Mouse (Mus musculus): Measurements from ENCODE around the gene Cyp1a1. TPM values are rescaled to one million over a fixed set of nuclear protein-coding genes. Genes with fewer than 3 reads are reported as not detected.

The Cyp1a1 gene
- total RNA-seq, 2 experiments from 2014 or later, result 0.22 TPM; not detected in 1

GRCm38 (mm10) chr9:57747067-57747466, 59.3 kb downstream of the Cyp1a1 start:
- DNase-seq (ENCODE audit: low spot score in 2 of 2), result no peak
- intact Hi-C loops (cut with DNase I), result loop anchor here (5.0 kb wide), 1 partner anchor 210 kb away; the partner anchor contains the start of gene Fam219b

GRCm38 (mm10) chr9:57748137-57748536, 60.4 kb downstream of the Cyp1a1 start:
- intact Hi-C loops (cut with DNase I), result loop anchor here (5.0 kb wide), 1 partner anchor 211 kb away; the partner anchor contains the start of gene Fam219b
- no peak for DNase-seq (ENCODE audit: low spot score in 2 of 2)

- DNase-seq (ENCODE audit: low spot score in 2 of 2), result no peak
Observed at GRCm38 (mm10) chr9:57748831-57749230, 61.1 kb downstream of the Cyp1a1 start.

GRCm38 (mm10) chr9:57750901-57751300, 63.2 kb downstream of the Cyp1a1 start:
- DNase-seq (ENCODE audit: low spot score in 2 of 2), result no peak
- intact Hi-C loops (cut with DNase I), result no loop called here

More at GRCm38 (mm10) chr9:57748831-57749230, 61.1 kb downstream of the Cyp1a1 start:
- intact Hi-C loops (cut with DNase I), result loop anchor here (5.0 kb wide), 1 partner anchor 212 kb away; the partner anchor contains the start of gene Fam219b

Other genes with a start within 250 kb of the Cyp1a1 start
- 10 to 100 TPM; 13.8 to 16.6 TPM for gene Ppcdc, start 247.8 kb upstream of the Cyp1a1 start, total RNA-seq (2021)
- gene Scamp5, start 219.9 kb upstream of the Cyp1a1 start, total RNA-seq (2021), result 100 to 1,000 TPM; 381 to 434 TPM
- gene Rpp25, start 183.9 kb upstream of the Cyp1a1 start, total RNA-seq (2021), result 10 to 100 TPM; 16.4 to 20.3 TPM
- 100 to 1,000 TPM; 378 to 426 TPM for gene Cox5a, start 166.7 kb upstream of the Cyp1a1 start, total RNA-seq (2021)
- gene Fam219b, start 150.4 kb upstream of the Cyp1a1 start, total RNA-seq (2021), result 10 to 100 TPM; 17.3 to 21.5 TPM
- 10 to 100 TPM; 63.6 to 66.3 TPM for gene Mpi, start 135.2 kb upstream of the Cyp1a1 start, total RNA-seq (2021)
- 10 to 100 TPM; 18.2 to 24.2 TPM for gene Scamp2, start 127.0 kb upstream of the Cyp1a1 start, total RNA-seq (2021)
- 10 to 100 TPM; 23.9 to 38.5 TPM for gene Ulk3, start 98.5 kb upstream of the Cyp1a1 start, total RNA-seq (2021)
- 10 to 100 TPM; 16.3 to 27.4 TPM for gene Cplx3, start 81.6 kb upstream of the Cyp1a1 start, total RNA-seq (2021)
- not detected for gene Lman1l, start 67.2 kb upstream of the Cyp1a1 start, total RNA-seq (2021)
- gene Csk, start 34.3 kb upstream of the Cyp1a1 start, total RNA-seq (2021), result 10 to 100 TPM; 36.7 to 38.6 TPM
- gene Cyp1a2, start 4.2 kb upstream of the Cyp1a1 start, total RNA-seq (2021), result not detected
- 10 to 100 TPM; 13.2 to 14.9 TPM for gene Edc3, start 20.6 kb downstream of the Cyp1a1 start, total RNA-seq (2021)
- 10 to 100 TPM; 69.2 to 84.8 TPM for gene Clk3, start 77.9 kb downstream of the Cyp1a1 start, total RNA-seq (2021)
- gene Arid3b, start 148.9 kb downstream of the Cyp1a1 start, total RNA-seq (2021), result 10 to 100 TPM in 1 of 2 experiments, 1 to 10 TPM in 1; 6.4 to 13.5 TPM
- 100 to 1,000 TPM; 108 to 128 TPM for gene Ubl7, start 223.1 kb downstream of the Cyp1a1 start, total RNA-seq (2021)